Mouse (Mus musculus) bone marrow macrophage, adult 2 months (primary cell): ENCODE data around the gene Cpne8. TPM values are rescaled to one million over a fixed set of nuclear protein-coding genes. Genes with fewer than 3 reads are reported as not detected.

Source experiments
- H3K27ac ChIP-seq: 2 replicates; pipeline ENCODE4 v1.5.1; 2012; ENCODE audit warnings: low read depth, low read length; ENCODE audit not compliant: insufficient read depth
- H3K4me1 ChIP-seq: 2 replicates; pipeline ENCODE4 v1.6.1; 2012; ENCODE audit warnings: low read length; ENCODE audit not compliant: control insufficient read depth, insufficient read depth
- H3K4me3 ChIP-seq: 2 replicates; pipeline ENCODE4 v1.5.1; 2012; ENCODE audit warnings: mild to moderate bottlenecking, low read length, moderate library complexity; ENCODE audit not compliant: insufficient read depth
- CTCF ChIP-seq: IDR thresholded peaks from 2 replicates; pipeline ENCODE4 v1.5.1; 2012; ENCODE audit warnings: low read depth, mild to moderate bottlenecking, low read length, moderate library complexity
- POLR2A ChIP-seq: IDR thresholded peaks from 2 replicates; pipeline ENCODE4 v1.6.1; 2012; ENCODE audit warnings: mild to moderate bottlenecking, low read depth, low read length, borderline replicate concordance
- polyA plus RNA-seq: library from polyadenylated mRNA; stranded (reverse); fragments of >200 nt; gene quantifications from 2 replicates; pipeline ENCODE4 v1.2.4, GENCODE M21; 2012; ENCODE audit not compliant: missing spikeins, insufficient read depth, insufficient read length

Gene Cpne8
- polyA plus RNA-seq, result not detected in 2 replicates

DNA sequence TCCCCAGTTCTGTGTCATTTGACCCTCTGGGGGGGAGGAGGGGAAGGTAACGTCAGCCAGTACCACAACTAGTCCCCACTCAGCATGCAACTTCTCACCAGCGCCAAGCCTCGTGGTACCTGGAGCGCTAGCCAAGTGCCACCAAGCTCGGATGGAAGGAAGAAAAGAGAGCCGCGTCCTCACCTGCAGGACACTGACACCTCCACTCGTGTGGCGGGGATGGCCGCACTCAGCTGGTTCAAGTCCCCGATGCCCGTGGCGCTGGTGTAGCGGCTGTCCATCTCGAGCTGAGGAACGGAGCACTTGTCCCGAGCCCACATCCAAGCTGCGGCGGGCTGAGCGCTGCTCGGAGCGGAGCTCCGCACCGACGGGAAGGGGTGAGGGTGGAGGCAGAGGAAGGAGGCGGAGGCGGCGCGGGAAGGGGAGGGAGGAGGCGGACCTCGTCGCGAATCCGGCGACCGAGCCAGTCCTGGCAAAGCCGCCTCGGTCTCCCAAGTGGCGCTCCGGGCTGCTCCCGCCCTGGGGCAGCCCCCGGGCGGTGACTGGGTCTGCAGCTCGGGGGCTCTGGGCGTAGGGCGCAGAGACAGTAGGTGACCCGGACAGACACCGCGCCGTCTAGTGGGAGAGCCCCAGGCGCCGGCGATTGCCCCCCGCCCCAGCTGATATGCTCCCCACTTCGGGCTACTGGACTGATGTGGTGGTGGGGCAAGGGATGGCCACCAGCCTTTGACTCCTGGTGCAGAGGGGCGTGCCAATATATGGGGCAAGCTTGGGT is at the start of gene Cpne8:
Cpne8 (minus strand) TSS at position 448 of the 775 bp plus-strand sequence.
- Histone ChIP-seq H3K27ac (no peak within 1 kb of the TSS), H3K4me3 (peak within 1 kb of the TSS; percentile 59), H3K4me1 (no peaks in the 10 kb centered on the region)
- TF ChIP-seq POLR2A (no peak), CTCF (no peak)

GRCm38 (mm10) chr15:90717717-90718116 is 38.5 kb upstream of the Cpne8 start:
- H3K4me1 ChIP-seq, result no peaks in the 10 kb centered on the region
- no peak overlapping the region for H3K27ac ChIP-seq
- H3K4me3 ChIP-seq, result no peak overlapping the region
- TF ChIP-seq CTCF (no peak), POLR2A (no peak)

DNA sequence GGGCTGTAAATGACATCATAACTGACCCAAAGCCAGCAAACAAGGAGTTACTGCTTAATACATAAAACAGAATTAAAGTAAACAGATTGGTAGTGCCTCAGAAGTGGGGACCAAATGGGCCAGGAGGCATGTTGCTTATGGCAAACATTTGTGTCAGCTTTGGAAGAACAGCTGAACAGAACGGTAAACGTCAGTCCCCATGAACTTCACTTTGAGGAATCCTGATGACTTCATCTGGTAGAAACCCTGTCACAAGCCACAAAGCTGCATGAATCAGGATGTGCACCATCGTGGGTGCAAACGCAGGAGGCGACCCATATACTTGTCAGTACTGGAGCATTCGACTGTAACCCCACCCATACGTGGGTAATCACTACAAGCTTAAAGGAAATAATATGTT is 30.1 kb upstream of the Cpne8 start:
- no peak overlapping the region for H3K27ac ChIP-seq
- no peaks in the 10 kb centered on the region for H3K4me1 ChIP-seq
- H3K4me3 ChIP-seq, result no peak overlapping the region
- TF ChIP-seq CTCF, result no peak

DNA sequence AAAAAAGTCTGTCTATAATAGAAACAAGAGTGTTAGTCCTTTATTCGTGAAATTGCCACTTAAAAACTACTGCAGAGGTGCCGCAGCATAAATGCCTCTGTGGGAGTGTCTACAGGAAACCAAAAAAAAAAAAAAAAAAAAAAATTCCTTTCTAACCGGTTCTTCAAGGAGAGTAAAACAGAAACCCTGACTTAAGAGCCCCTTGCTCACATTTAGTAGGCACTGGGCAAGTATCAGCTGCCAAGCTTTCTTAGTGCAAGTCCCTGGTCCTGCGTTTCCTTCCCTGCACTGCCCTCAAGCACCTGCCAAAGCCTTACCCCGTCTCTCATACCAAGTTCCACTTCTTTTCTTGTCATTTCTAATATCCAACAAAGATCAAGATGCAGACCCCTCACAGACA is 25.1 kb upstream of the Cpne8 start:
- Histone ChIP-seq H3K27ac (no peak overlapping the region), H3K4me3 (no peak overlapping the region), H3K4me1 (no peaks in the 10 kb centered on the region)
- TF ChIP-seq CTCF (no peak), POLR2A (no peak)

DNA sequence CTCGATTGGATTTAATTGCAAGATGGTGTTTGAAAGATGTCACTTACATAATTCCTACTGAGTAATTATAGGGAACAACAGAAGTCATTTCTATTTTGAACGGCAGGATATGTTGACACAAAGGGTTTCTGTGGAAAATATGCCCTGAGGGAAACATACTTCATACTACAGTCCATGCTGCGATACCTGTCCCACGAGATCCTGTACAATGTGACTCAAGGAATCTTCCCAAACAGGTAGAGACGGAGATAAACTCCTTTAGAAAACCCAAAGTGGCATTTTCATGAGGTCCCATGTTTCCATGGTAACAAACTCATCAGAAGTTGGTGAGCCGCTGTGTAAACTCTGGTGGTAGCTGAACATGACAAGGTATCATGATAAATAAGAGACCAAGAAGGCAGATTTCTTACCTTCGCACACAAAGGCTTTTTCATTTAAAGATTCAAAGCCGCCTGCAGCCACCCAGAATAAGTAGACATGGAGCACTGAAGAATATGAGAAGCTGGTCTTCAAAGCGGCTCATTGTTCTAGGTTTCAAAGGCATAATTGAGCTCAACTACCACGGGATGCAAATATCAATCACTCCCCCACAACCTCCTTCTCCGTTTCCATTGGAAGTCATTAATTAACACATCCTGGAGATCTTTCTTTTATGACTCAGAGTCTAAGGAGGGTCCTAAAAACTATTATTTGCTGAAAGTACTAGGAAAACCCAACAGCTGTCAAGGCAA is 24.4 kb upstream of the Cpne8 start:
- no peaks in the 10 kb centered on the region for H3K4me1 ChIP-seq
- TF ChIP-seq POLR2A (no peak), CTCF (no peak)
- H3K4me3 ChIP-seq, result no peak overlapping the region
- H3K27ac ChIP-seq, result no peak overlapping the region

GRCm38 (mm10) chr15:90686770-90687169 is 7.5 kb upstream of the Cpne8 start:
- TF ChIP-seq CTCF (no peak), POLR2A (no peak)
- no peak overlapping the region for H3K4me3 ChIP-seq
- H3K27ac ChIP-seq, result no peak overlapping the region
- H3K4me1 ChIP-seq, result no peaks in the 10 kb centered on the region

GRCm38 (mm10) chr15:90679760-90680579 is 738 bp upstream of the Cpne8 start:
- TF ChIP-seq CTCF, result peak; percentile 81
- TF ChIP-seq POLR2A, result no peak
- H3K4me3 ChIP-seq, result peak overlapping the region; percentile 59
- no peaks in the 10 kb centered on the region for H3K4me1 ChIP-seq
- no peak overlapping the region for H3K27ac ChIP-seq

DNA sequence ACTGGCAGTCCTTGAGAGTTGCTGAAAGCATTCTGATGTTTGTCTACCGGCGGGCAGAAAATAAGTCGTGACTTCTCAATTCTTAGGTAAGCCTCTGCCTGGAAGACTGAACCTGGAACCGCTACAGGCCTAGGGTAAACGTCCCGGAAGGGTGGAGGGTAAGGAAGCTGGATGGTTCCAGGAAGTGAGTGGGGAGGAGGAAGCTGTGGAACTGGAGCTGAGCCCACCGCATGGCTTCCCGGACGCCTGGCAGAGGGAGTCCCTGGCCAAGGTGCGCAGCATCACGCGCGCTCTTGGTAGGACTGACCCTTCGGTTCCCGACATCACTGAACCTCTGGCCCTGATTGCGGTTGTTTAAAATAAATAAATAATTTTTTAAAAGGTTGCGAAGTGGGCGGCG is 744 bp downstream of the Cpne8 start:
- H3K4me3 ChIP-seq, result peak overlapping the region; percentile 59
- no peak overlapping the region for H3K27ac ChIP-seq
- H3K4me1 ChIP-seq, result no peaks in the 10 kb centered on the region
- TF ChIP-seq CTCF (no peak), POLR2A (no peak)

GRCm38 (mm10) chr15:90669494-90669893 is 9.7 kb downstream of the Cpne8 start:
- Histone ChIP-seq H3K4me1 (no peaks in the 10 kb centered on the region), H3K27ac (no peak overlapping the region), H3K4me3 (no peak overlapping the region)
- no peak for TF ChIP-seq POLR2A
- TF ChIP-seq CTCF, result no peak
